Mouse (Mus musculus) spleen, adult 2 months (tissue): ENCODE measurements around the gene Sos2.

Experiments
- CTCF ChIP-seq: fragments of 200-500 bp; IDR thresholded peaks from 2 replicates; pipeline ENCODE4 v1.5.1; 2011; ENCODE audit warnings: mild to moderate bottlenecking, inconsistent platforms; ENCODE audit not compliant: insufficient read depth, insufficient read length, insufficient replicate concordance; ENCODE audit errors: extremely low read depth
- POLR2A ChIP-seq: fragments of 200-500 bp; IDR thresholded peaks from 2 replicates; pipeline ENCODE4 v1.6.1; 2011; ENCODE audit warnings: low read depth, low read length, inconsistent platforms

DNA sequence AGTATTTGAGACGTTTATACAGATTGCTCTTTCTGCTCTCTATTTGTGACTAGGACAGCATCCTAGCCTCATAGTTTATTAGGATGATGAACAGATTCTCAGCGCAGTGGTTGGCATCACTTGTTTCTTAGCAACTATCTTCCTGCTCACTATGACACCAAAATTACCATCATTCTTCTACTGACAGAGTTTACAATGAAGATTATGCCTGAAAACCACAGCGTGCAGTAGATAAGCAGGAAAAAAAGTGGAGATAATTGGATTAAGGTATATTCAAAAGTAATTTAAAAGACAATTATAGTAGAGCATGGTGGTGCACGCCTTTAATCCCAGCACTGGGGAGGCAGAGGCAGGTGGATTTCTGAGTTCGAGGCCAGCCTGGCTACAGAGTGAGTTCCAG, 88.5 kb downstream of the Sos2 start:
- TF ChIP-seq POLR2A (no peak), CTCF (no peak)
